17 mouse cellular contexts compared by ENCODE assay signal in the genomic region with DNA sequence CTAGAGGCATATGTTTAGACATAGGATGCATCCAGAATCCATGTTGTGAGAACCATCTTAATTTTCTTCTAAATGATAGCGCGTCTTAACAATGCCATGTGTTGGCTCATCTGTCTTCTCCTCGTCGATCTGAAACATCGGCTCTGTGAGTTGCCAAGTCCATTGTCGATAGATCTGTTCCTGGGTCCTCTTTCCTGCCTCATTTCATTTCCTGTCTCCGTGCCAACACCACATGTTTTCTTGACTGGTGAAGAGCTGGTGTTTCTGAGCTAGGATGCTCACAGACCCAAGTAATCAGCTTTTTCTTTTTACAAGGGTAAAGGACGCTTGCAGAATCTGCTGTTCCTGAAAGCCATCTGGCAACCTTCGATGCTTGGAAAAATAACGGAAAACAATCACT.
DNase-seq lines count a peak whose midpoint lies in the region; ATAC-seq and TF ChIP-seq lines count a peak whose summit lies in the region.
"Had no signal": no experiment of that assay in that cellular context is flagged by ENCODE, and none has a peak within 500 bp of the region (broad histone marks: within the 10 kb centered on the region; RNA-seq: fewer than 3 reads in every experiment).

No protein-coding gene starts in this region.

- H3K4me2 ChIP-seq in lung, embryonic 14.5 days: no peak overlapping the region
- H3K4me2 ChIP-seq in forebrain, embryonic 16.5 days (ENCODE audit: low read length): no peak overlapping the region; the same call in 1 of the 2 replicates
- H3K4me2 ChIP-seq: heart, embryonic 15.5 days; limb, embryonic 15.5 days; neural tube, embryonic 12.5 days had no signal

- no peak overlapping the region for H3K27ac ChIP-seq in lung, embryonic 14.5 days (ENCODE audit: low read depth)
- H3K27ac ChIP-seq in forebrain, embryonic 16.5 days (ENCODE audit: low read length): peak overlapping the region; percentile 47; the same call in 1 of the 2 replicates
- H3K27ac ChIP-seq: gastrocnemius, adult 2 months; heart, embryonic 15.5 days; limb, embryonic 15.5 days; neural tube, embryonic 12.5 days had no signal

- DNase-seq in embryo, embryonic 10.5 days (ENCODE audit: low spot score): peak; percentile 17
- DNase-seq in embryo, embryonic 11 days: no peak
- peak; percentile 11 for DNase-seq in lung, embryonic 14.5 days
- no peak for DNase-seq in lung, postnatal 10 days
- DNase-seq in layer of hippocampus, postnatal 10 days (ENCODE audit: low spot score in 2 of 2): peak; percentile 46 to 51
- DNase-seq in cerebellum, postnatal 25 days: no peak
- DNase-seq: adrenal gland, postnatal 36 days; B cell, adult 2 months; gastrocnemius, adult 2 months; heart, adult 18-20 months; kidney, adult 9 months; kidney, postnatal 36 days had no signal

- no peak for ATAC-seq in lung, embryonic 14.5 days (ENCODE audit: insufficient read depth)
- ATAC-seq in forebrain, embryonic 16.5 days: peak; percentile 45
- ATAC-seq in granulocyte monocyte progenitor cell, adult 5-6 weeks (replicated peaks; ENCODE audit: poor library complexity, severe bottlenecking): no peak

- no peaks in the 10 kb centered on the region for H3K9me3 ChIP-seq in lung, embryonic 14.5 days (ENCODE audit: low read depth, low read length)
- no peaks in the 10 kb centered on the region for H3K9me3 ChIP-seq in forebrain, embryonic 16.5 days (ENCODE audit: control insufficient read depth, low read length)
- H3K9me3 ChIP-seq: heart, embryonic 15.5 days; limb, embryonic 15.5 days; neural tube, embryonic 12.5 days had no signal

- no peaks in the 10 kb centered on the region for H3K36me3 ChIP-seq in lung, embryonic 14.5 days (ENCODE audit: insufficient read depth)
- H3K36me3 ChIP-seq in forebrain, embryonic 16.5 days (ENCODE audit: control insufficient read depth, insufficient read depth): no peaks in the 10 kb centered on the region
- H3K36me3 ChIP-seq: heart, embryonic 15.5 days; limb, embryonic 15.5 days; neural tube, embryonic 12.5 days had no signal

- WGBS in lung, embryonic 14.5 days: 59% methylated on average over 10 of the region's 10 CpGs
- 39% methylated on average over 10 of the region's 10 CpGs for WGBS in forebrain, embryonic 16.5 days

- H3K4me1 ChIP-seq in lung, embryonic 14.5 days (ENCODE audit: insufficient read depth): peaks cover 9% of the 10 kb centered on the region
- H3K4me1 ChIP-seq in forebrain, embryonic 16.5 days (replicated peaks; ENCODE audit: control insufficient read depth, insufficient read depth, low read length): peaks cover 19% of the 10 kb centered on the region
- H3K4me1 ChIP-seq: neural tube, embryonic 12.5 days had no signal

- no peaks in the 10 kb centered on the region for H3K27me3 ChIP-seq in lung, embryonic 14.5 days (ENCODE audit: insufficient read depth, low read length)
- no peaks in the 10 kb centered on the region for H3K27me3 ChIP-seq in forebrain, embryonic 16.5 days (replicated peaks; ENCODE audit: control insufficient read depth, insufficient read depth, low read length)
- H3K27me3 ChIP-seq: heart, embryonic 15.5 days; limb, embryonic 15.5 days; neural tube, embryonic 12.5 days had no signal

- no peak overlapping the region for H3K4me3 ChIP-seq in lung, embryonic 14.5 days (ENCODE audit: low read depth, low read length)
- no peak overlapping the region for H3K4me3 ChIP-seq in forebrain, embryonic 16.5 days (replicated peaks; ENCODE audit: low read length)
- H3K4me3 ChIP-seq: gastrocnemius, adult 2 months; heart, embryonic 15.5 days; limb, embryonic 15.5 days; neural tube, embryonic 12.5 days had no signal

- H3K9ac ChIP-seq in lung, embryonic 14.5 days: no peak overlapping the region
- no peak overlapping the region for H3K9ac ChIP-seq in forebrain, embryonic 16.5 days (replicated peaks; ENCODE audit: low read depth, low read length)
- H3K9ac ChIP-seq: heart, embryonic 15.5 days; limb, embryonic 15.5 days; neural tube, embryonic 12.5 days had no signal

- no peak for TF ChIP-seq CTCF in lung, embryonic 14.5 days (IDR thresholded peaks at IDR 0.05; ENCODE audit: low read depth)

Comparison
In these comparisons a context has a peak if more than half of its experiments do, and no peak if none do; other contexts are left out.
1. DNase-seq: peak in embryo, embryonic 10.5 days (single experiment), lung, embryonic 14.5 days (single experiment) and layer of hippocampus, postnatal 10 days (2 of 2); none in embryo, embryonic 11 days (single experiment), lung, postnatal 10 days (single experiment) and cerebellum, postnatal 25 days (0 of 2).